In the genomic region with DNA sequence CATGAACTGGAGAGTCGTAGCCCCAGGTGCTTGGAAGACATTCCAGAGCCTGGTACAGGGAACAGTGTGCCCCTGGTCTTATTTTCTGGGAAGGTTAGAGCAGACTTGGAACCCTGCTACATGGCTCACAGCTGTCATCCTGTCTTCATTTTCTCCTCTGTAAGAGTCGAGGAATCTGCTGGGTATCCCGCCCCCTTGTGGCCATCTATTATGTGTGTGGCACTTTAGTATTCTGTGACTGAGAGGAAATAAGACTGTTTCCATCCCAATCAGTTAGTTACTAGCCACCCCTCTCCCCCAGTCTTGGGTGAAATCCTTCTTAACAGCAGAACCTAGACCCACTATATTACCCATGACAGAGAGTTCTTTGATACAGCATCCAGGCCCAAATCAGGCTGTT, we compare ENCODE assay signal across 8 mouse cellular contexts. TPM values are rescaled to one million over a fixed set of nuclear protein-coding genes. Genes with fewer than 3 reads are reported as not detected.
DNase-seq lines count a peak whose midpoint lies in the region; ATAC-seq and TF ChIP-seq lines count a peak whose summit lies in the region.
"Not testable (repeated sequence)": the region's sequence is repeated elsewhere in the genome, so short reads cannot be mapped to it uniquely, and the experiment has no call there.

No protein-coding gene starts in this region.

- peak; percentile 26; the same call in 1 of the 2 replicates for TF ChIP-seq CTCF in bone marrow, adult 2 months (IDR thresholded peaks at IDR 0.05; ENCODE audit: control insufficient read depth, insufficient read depth, low read length)

- not testable (repeated sequence) for H3K36me3 ChIP-seq in embryonic facial prominence, embryonic 10.5 days (replicated peaks); heart, embryonic 13.5 days; kidney, embryonic 14.5 days (ENCODE audit: control insufficient read depth, insufficient read depth, low read length); limb, embryonic 14.5 days (ENCODE audit: control insufficient read depth, insufficient read depth, low read length)

- 10% methylated on average over 3 of the region's 3 CpGs for WGBS in bone marrow, adult 2 months
- 15% methylated on average over 3 of the region's 3 CpGs for WGBS in embryonic facial prominence, embryonic 10.5 days
- WGBS in heart, embryonic 13.5 days = 13% methylated on average over 3 of the region's 3 CpGs
- 13% methylated on average over 3 of the region's 3 CpGs for WGBS in kidney, embryonic 14.5 days
- WGBS in limb, embryonic 14.5 days = 12% methylated on average over 3 of the region's 3 CpGs

- not testable (repeated sequence) for H3K27ac ChIP-seq in bone marrow, adult 2 months (ENCODE audit: control insufficient read depth, insufficient read depth, low read depth, low read length, poor library complexity); embryonic facial prominence, embryonic 10.5 days (replicated peaks); heart, embryonic 13.5 days (replicated peaks); kidney, embryonic 14.5 days (ENCODE audit: low read depth, low read length); limb, embryonic 14.5 days (replicated peaks; ENCODE audit: low read depth, low read length)

- H3K9me3 ChIP-seq in embryonic facial prominence, embryonic 10.5 days; heart, embryonic 13.5 days; kidney, embryonic 14.5 days (ENCODE audit: control insufficient read depth, low read length); limb, embryonic 14.5 days (ENCODE audit: control insufficient read depth, low read length): not testable (repeated sequence)

- not testable (repeated sequence) for H3K27me3 ChIP-seq in embryonic facial prominence, embryonic 10.5 days (replicated peaks; ENCODE audit: low read depth, poor library complexity, severe bottlenecking); heart, embryonic 13.5 days (replicated peaks); kidney, embryonic 14.5 days (ENCODE audit: control insufficient read depth, insufficient read depth, low read length); limb, embryonic 14.5 days (ENCODE audit: control insufficient read depth, insufficient read depth, low read length)

- ATAC-seq in CD4-positive, CD25-positive, alpha-beta regulatory T cell, adult 4 months = peak; percentile 96
- peak; percentile 25; the same call in 1 of the 2 replicates for ATAC-seq in heart, embryonic 13.5 days (ENCODE audit: extremely low read depth, insufficient number of reproducible peaks, low FRiP score, low TSS enrichment)
- 0 out of 2 replicates have a peak, but pooled peaks have one; percentile 55 for ATAC-seq in kidney, embryonic 14.5 days (ENCODE audit: low FRiP score, low TSS enrichment)
- ATAC-seq in limb, embryonic 14.5 days (ENCODE audit: low FRiP score, low read depth) = peak; percentile 72; the same call in 1 of the 2 replicates

- not testable (repeated sequence) for H3K9ac ChIP-seq in heart, embryonic 13.5 days; kidney, embryonic 14.5 days (ENCODE audit: low read depth, low read length); limb, embryonic 14.5 days (ENCODE audit: low read depth, low read length, severe bottlenecking)

- H3K4me3 ChIP-seq in bone marrow, adult 2 months (replicated peaks; ENCODE audit: control insufficient read depth, low read depth, low read length); embryonic facial prominence, embryonic 10.5 days; heart, embryonic 13.5 days; kidney, embryonic 14.5 days (ENCODE audit: low read length); limb, embryonic 14.5 days (replicated peaks; ENCODE audit: low read length): not testable (repeated sequence)

- H3K4me1 ChIP-seq in bone marrow, adult 2 months (ENCODE audit: control insufficient read depth, insufficient read depth, low read length); embryonic facial prominence, embryonic 10.5 days; heart, embryonic 13.5 days; kidney, embryonic 14.5 days (ENCODE audit: control insufficient read depth, insufficient read depth, low read length); limb, embryonic 14.5 days (ENCODE audit: control insufficient read depth, insufficient read depth, low read length): not testable (repeated sequence)

- TF ChIP-seq POLR2A in bone marrow, adult 2 months (IDR thresholded peaks at IDR 0.05; ENCODE audit: borderline replicate concordance, control insufficient read depth, low read depth, low read length); limb, embryonic 14.5 days (IDR thresholded peaks at IDR 0.05; ENCODE audit: borderline replicate concordance, extremely low read depth, insufficient read depth, insufficient read length): not testable (repeated sequence)

- not testable (repeated sequence) for H3K4me2 ChIP-seq in heart, embryonic 13.5 days; kidney, embryonic 14.5 days (replicated peaks; ENCODE audit: low read depth, low read length); limb, embryonic 14.5 days (replicated peaks; ENCODE audit: low read depth, low read length, severe bottlenecking)

- DNase-seq in embryonic facial prominence, embryonic 10.5 days (ENCODE audit: low spot score) = peak; percentile 67
- peak; percentile 83 for DNase-seq in limb, embryonic 14.5 days (ENCODE audit: low spot score)
- DNase-seq in naive thymus-derived CD4-positive, alpha-beta T cell, adult 2 months (ENCODE audit: low read depth) = peak; percentile 83
- DNase-seq in spleen, postnatal 14 days (ENCODE audit: low spot score in 2 of 2) = peak; percentile 10 to 27

RNA-seq across cellular contexts. Expression of a gene that starts 41.1 kb away (rescaled TPM):
- polyA plus RNA-seq in CD4-positive, CD25-positive, alpha-beta regulatory T cell, adult 4 months (2017; shearing (Covaris generic)) = 10 to 100 TPM; 24.1 to 25.2 TPM
- polyA plus RNA-seq in bone marrow, adult 2 months (2011; ENCODE audit: insufficient read depth, insufficient read length, low replicate concordance, missing spikeins) = 9.6 and 14.5 TPM in 2 replicates
- 22.1 and 25.9 TPM in 2 replicates for polyA plus RNA-seq in embryonic facial prominence, embryonic 10.5 days (2016; fragmentation: Nextera tagmentation; extraction: Ambion mirVana)
- polyA plus RNA-seq in heart, embryonic 13.5 days (2015; fragmentation: Nextera tagmentation; extraction: Ambion mirVana) = 12.7 and 15.2 TPM in 2 replicates
- polyA plus RNA-seq in kidney, embryonic 14.5 days (2014; fragmentation: Nextera tagmentation; extraction: Ambion mirVana) = 27.3 and 29.3 TPM in 2 replicates
- 6.4 and 9.9 TPM in 2 replicates for polyA plus RNA-seq in limb, embryonic 14.5 days (2012; rRNA removed)
- 20.1 and 21.1 TPM in 2 replicates for polyA plus RNA-seq in limb, embryonic 14.5 days (2014; fragmentation: Nextera tagmentation; extraction: Ambion mirVana)

Comparison
In these comparisons a context has a peak if more than half of its experiments do, and no peak if none do; other contexts are left out.
1. ATAC-seq: peak in every context shown above with its lines; median percentile 96 in CD4-positive, CD25-positive, alpha-beta regulatory T cell, adult 4 months; 72 in limb, embryonic 14.5 days; 55 in kidney, embryonic 14.5 days; 25 in heart, embryonic 13.5 days.
2. DNase-seq: peak in every context shown above with its lines; median percentile 83 in limb, embryonic 14.5 days; 83 in naive thymus-derived CD4-positive, alpha-beta T cell, adult 2 months; 67 in embryonic facial prominence, embryonic 10.5 days; 18 in spleen, postnatal 14 days.